Mouse (Mus musculus): ENCODE results near the gene C1qtnf4.
"Not testable (repeated sequence)": the region's sequence is repeated elsewhere in the genome, so short reads cannot be mapped to it uniquely, and the experiment has no call there.

DNA sequence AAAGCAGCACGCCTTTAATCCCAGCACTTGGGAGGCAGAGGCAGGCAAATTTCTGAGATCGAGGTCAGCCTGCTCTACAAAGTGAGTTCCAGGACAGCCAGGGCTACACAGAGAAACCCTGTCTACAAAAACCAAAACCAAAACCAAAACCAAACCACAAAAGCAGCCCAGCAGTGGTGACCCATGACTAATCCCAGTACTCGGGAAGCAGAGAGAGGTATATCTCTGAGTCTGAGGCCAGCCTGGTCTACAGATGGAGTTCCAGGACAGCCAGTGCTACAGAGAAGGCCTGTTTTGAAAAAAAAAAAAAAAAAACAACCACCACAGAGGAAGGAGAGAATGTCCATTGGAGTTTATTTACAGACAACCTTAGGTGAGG lies 8.6 kb downstream of the C1qtnf4 start:
- TF ChIP-seq POLR2A, CTCF (IDR thresholded peaks at IDR 0.05; ENCODE audit: insufficient read depth, low read depth, low read length): not testable (repeated sequence)
